Mouse (Mus musculus): ENCODE data around the gene Fshb. TPM values are rescaled to one million over a fixed set of nuclear protein-coding genes. Genes with fewer than 3 reads are reported as not detected.

The Fshb gene
- polyA plus RNA-seq, 1 experiment: not detected

GRCm38 (mm10) chr2:107035980-107036379, 23.5 kb downstream of the Fshb start:
- H3K4me3 ChIP-seq (ENCODE audit: insufficient read depth, poor library complexity, severe bottlenecking): no peak overlapping the region
- no peak overlapping the region for H3ac ChIP-seq (ENCODE audit: control insufficient read depth, insufficient read length, low read depth)
- H3K79me2 ChIP-seq (ENCODE audit: control insufficient read depth, insufficient read depth): no peaks in the 10 kb centered on the region
- TF ChIP-seq CTCF (IDR thresholded peaks at IDR 0.05; ENCODE audit: control insufficient read depth, insufficient read depth, insufficient read length) (no peak), USF1 (IDR thresholded peaks at IDR 0.05; ENCODE audit: low read depth) (no peak), FOSL1 (IDR thresholded peaks at IDR 0.05; ENCODE audit: insufficient read depth, low read length, poor library complexity, severe bottlenecking) (no peak), MAX (IDR thresholded peaks at IDR 0.05) (no peak), MYOG (IDR thresholded peaks at IDR 0.05; ENCODE audit: control insufficient read depth, extremely low read depth, insufficient read length) (no peak), CEBPB (IDR thresholded peaks at IDR 0.05; ENCODE audit: low read depth) (no peak), MYOD1 (IDR thresholded peaks at IDR 0.05; ENCODE audit: control insufficient read depth, insufficient read length, low read depth) (no peak)
- no peaks in the 10 kb centered on the region for H3K79me3 ChIP-seq (ENCODE audit: low read depth)
- H3K27me3 ChIP-seq (ENCODE audit: control insufficient read depth, insufficient read depth, insufficient read length): no peaks in the 10 kb centered on the region
- no peaks in the 10 kb centered on the region for H3K36me3 ChIP-seq (ENCODE audit: control insufficient read depth, insufficient read depth)

GRCm38 (mm10) chr2:107024694-107025093, 34.8 kb downstream of the Fshb start:
- TF ChIP-seq CEBPB (IDR thresholded peaks at IDR 0.05; ENCODE audit: low read depth) (no peak), MYOD1 (IDR thresholded peaks at IDR 0.05; ENCODE audit: control insufficient read depth, insufficient read length, low read depth) (no peak), CTCF (IDR thresholded peaks at IDR 0.05; ENCODE audit: control insufficient read depth, insufficient read depth, insufficient read length) (no peak), MYOG (IDR thresholded peaks at IDR 0.05; ENCODE audit: control insufficient read depth, extremely low read depth, insufficient read length) (no peak), FOSL1 (IDR thresholded peaks at IDR 0.05; ENCODE audit: insufficient read depth, low read length, poor library complexity, severe bottlenecking) (no peak)
- no peak overlapping the region for H3K4me3 ChIP-seq (ENCODE audit: insufficient read depth, poor library complexity, severe bottlenecking)

GRCm38 (mm10) chr2:107022713-107023112, 36.7 kb downstream of the Fshb start:
- Histone ChIP-seq H3K79me3 (ENCODE audit: low read depth) (no peaks in the 10 kb centered on the region), H3K4me3 (ENCODE audit: insufficient read depth, poor library complexity, severe bottlenecking) (no peak overlapping the region), H3K36me3 (ENCODE audit: control insufficient read depth, insufficient read depth) (no peaks in the 10 kb centered on the region), H3ac (ENCODE audit: control insufficient read depth, insufficient read length, low read depth) (no peak overlapping the region), H3K79me2 (ENCODE audit: control insufficient read depth, insufficient read depth) (no peaks in the 10 kb centered on the region), H3K27me3 (ENCODE audit: control insufficient read depth, insufficient read depth, insufficient read length) (no peaks in the 10 kb centered on the region)
- TF ChIP-seq CTCF (IDR thresholded peaks at IDR 0.05; ENCODE audit: control insufficient read depth, insufficient read depth, insufficient read length) (no peak), MAX (IDR thresholded peaks at IDR 0.05) (no peak)

More at GRCm38 (mm10) chr2:107024694-107025093, 34.8 kb downstream of the Fshb start:
- Histone ChIP-seq H3K27me3 (ENCODE audit: control insufficient read depth, insufficient read depth, insufficient read length) (no peaks in the 10 kb centered on the region), H3K79me2 (ENCODE audit: control insufficient read depth, insufficient read depth) (no peaks in the 10 kb centered on the region), H3K79me3 (ENCODE audit: low read depth) (no peaks in the 10 kb centered on the region), H3ac (ENCODE audit: control insufficient read depth, insufficient read length, low read depth) (no peak overlapping the region), H3K36me3 (ENCODE audit: control insufficient read depth, insufficient read depth) (no peaks in the 10 kb centered on the region)

- TF ChIP-seq FOSL1 (IDR thresholded peaks at IDR 0.05; ENCODE audit: insufficient read depth, low read length, poor library complexity, severe bottlenecking): no peak
- no peak for TF ChIP-seq CTCF (IDR thresholded peaks at IDR 0.05; ENCODE audit: control insufficient read depth, insufficient read depth, insufficient read length)
- TF ChIP-seq MAX (IDR thresholded peaks at IDR 0.05): no peak
- TF ChIP-seq MYOD1 (IDR thresholded peaks at IDR 0.05; ENCODE audit: control insufficient read depth, insufficient read length, low read depth): no peak
- H3ac ChIP-seq (ENCODE audit: control insufficient read depth, insufficient read length, low read depth): no peak overlapping the region
- no peaks in the 10 kb centered on the region for H3K79me3 ChIP-seq (ENCODE audit: low read depth)
- H3K36me3 ChIP-seq (ENCODE audit: control insufficient read depth, insufficient read depth): no peaks in the 10 kb centered on the region
- H3K27me3 ChIP-seq (ENCODE audit: control insufficient read depth, insufficient read depth, insufficient read length): no peaks in the 10 kb centered on the region
- H3K4me3 ChIP-seq (ENCODE audit: insufficient read depth, poor library complexity, severe bottlenecking): no peak overlapping the region
- H3K79me2 ChIP-seq (ENCODE audit: control insufficient read depth, insufficient read depth): no peaks in the 10 kb centered on the region
Measured at GRCm38 (mm10) chr2:107019331-107019730, 40.1 kb downstream of the Fshb start.

GRCm38 (mm10) chr2:107013161-107013560, 46.3 kb downstream of the Fshb start:
- no peak for TF ChIP-seq USF1 (IDR thresholded peaks at IDR 0.05; ENCODE audit: low read depth)
- no peaks in the 10 kb centered on the region for H3K27me3 ChIP-seq (ENCODE audit: control insufficient read depth, insufficient read depth, insufficient read length)
- no peak overlapping the region for H3K4me3 ChIP-seq (ENCODE audit: insufficient read depth, poor library complexity, severe bottlenecking)
- no peak overlapping the region for H3ac ChIP-seq (ENCODE audit: control insufficient read depth, insufficient read length, low read depth)
- H3K79me2 ChIP-seq (ENCODE audit: control insufficient read depth, insufficient read depth): no peaks in the 10 kb centered on the region
- no peaks in the 10 kb centered on the region for H3K79me3 ChIP-seq (ENCODE audit: low read depth)
- H3K36me3 ChIP-seq (ENCODE audit: control insufficient read depth, insufficient read depth): no peaks in the 10 kb centered on the region

- H3K27me3 ChIP-seq (ENCODE audit: control insufficient read depth, insufficient read depth, insufficient read length): no peaks in the 10 kb centered on the region
- H3K79me2 ChIP-seq (ENCODE audit: control insufficient read depth, insufficient read depth): no peaks in the 10 kb centered on the region
- no peak overlapping the region for H3ac ChIP-seq (ENCODE audit: control insufficient read depth, insufficient read length, low read depth)
- TF ChIP-seq MYOD1 (IDR thresholded peaks at IDR 0.05; ENCODE audit: control insufficient read depth, insufficient read length, low read depth) (no peak), USF1 (IDR thresholded peaks at IDR 0.05; ENCODE audit: low read depth) (no peak), CTCF (IDR thresholded peaks at IDR 0.05; ENCODE audit: control insufficient read depth, insufficient read depth, insufficient read length) (no peak), CEBPB (IDR thresholded peaks at IDR 0.05; ENCODE audit: low read depth) (no peak), FOSL1 (IDR thresholded peaks at IDR 0.05; ENCODE audit: insufficient read depth, low read length, poor library complexity, severe bottlenecking) (no peak), MYOG (IDR thresholded peaks at IDR 0.05; ENCODE audit: control insufficient read depth, extremely low read depth, insufficient read length) (no peak), MAX (IDR thresholded peaks at IDR 0.05) (no peak)
- H3K36me3 ChIP-seq (ENCODE audit: control insufficient read depth, insufficient read depth): no peaks in the 10 kb centered on the region
- H3K79me3 ChIP-seq (ENCODE audit: low read depth): no peaks in the 10 kb centered on the region
- H3K4me3 ChIP-seq (ENCODE audit: insufficient read depth, poor library complexity, severe bottlenecking): no peak overlapping the region
Measured at GRCm38 (mm10) chr2:107012318-107012717, 47.1 kb downstream of the Fshb start.
